ENCODE assay signal across 21 mouse cellular contexts in the genomic region with DNA sequence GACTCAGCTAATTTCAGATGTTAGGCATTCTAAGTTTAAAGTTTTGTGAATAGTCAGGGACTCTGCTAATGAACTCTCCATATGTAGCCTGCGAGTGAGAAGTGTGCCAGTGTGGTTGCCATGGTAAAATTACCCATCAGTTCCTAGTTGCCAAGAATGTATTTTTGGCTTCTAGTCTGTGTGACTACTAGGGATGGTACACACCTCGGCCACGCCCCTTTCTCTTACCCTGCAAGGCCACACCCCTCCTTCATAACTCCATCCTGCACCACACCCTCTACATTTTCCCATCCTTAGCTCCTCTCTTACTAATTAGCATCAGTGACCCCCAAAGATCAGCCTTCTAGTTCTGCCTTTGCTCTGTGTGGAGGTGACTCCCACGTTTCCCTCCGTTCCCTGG. TPM values are rescaled to one million over a fixed set of nuclear protein-coding genes. Genes with fewer than 3 reads are reported as not detected.
DNase-seq lines count a peak whose midpoint lies in the region; ATAC-seq and TF ChIP-seq lines count a peak whose summit lies in the region.
"Had no signal": no experiment of that assay in that cellular context is flagged by ENCODE, and none has a peak within 500 bp of the region (broad histone marks: within the 10 kb centered on the region; RNA-seq: fewer than 3 reads in every experiment).

No protein-coding gene starts in this region.

- no peak for TF ChIP-seq CTCF in heart, postnatal 0 days (IDR thresholded peaks at IDR 0.05; ENCODE audit: low read depth)
- no peak for TF ChIP-seq CTCF in thymus, adult 2 months (IDR thresholded peaks at IDR 0.05; ENCODE audit: borderline replicate concordance, control insufficient read depth, extremely low read depth, insufficient read depth, low read length, poor library complexity)

- no peaks in the 10 kb centered on the region for H3K4me1 ChIP-seq in heart, postnatal 0 days (ENCODE audit: control insufficient read depth, insufficient read depth)
- peaks cover 5% of the 10 kb centered on the region; the same call in 1 of the 2 replicates for H3K4me1 ChIP-seq in forebrain, embryonic 16.5 days (replicated peaks; ENCODE audit: control insufficient read depth, insufficient read depth, low read length)
- H3K4me1 ChIP-seq in thymus, adult 2 months (replicated peaks; ENCODE audit: control insufficient read depth, insufficient read depth, low read length): no peaks in the 10 kb centered on the region
- H3K4me1 ChIP-seq: midbrain, embryonic 12.5 days had no signal

- ATAC-seq in heart, postnatal 0 days (ENCODE audit: insufficient read depth, low read depth): 0 out of 2 replicates have a peak, but pooled peaks have one; percentile 39
- peak; percentile 20; the same call in 1 of the 2 replicates for ATAC-seq in forebrain, embryonic 16.5 days
- ATAC-seq: activated CD4-positive, CD25-positive, alpha-beta regulatory T cell, adult 4 months; CD4-positive, CD25-positive, alpha-beta regulatory T cell, adult 4 months; inflammation-experienced regulatory T-cells, adult 6 months had no signal

- no peak overlapping the region for H3K4me3 ChIP-seq in heart, postnatal 0 days (ENCODE audit: low read depth, low read length)
- no peak overlapping the region for H3K4me3 ChIP-seq in forebrain, embryonic 16.5 days (replicated peaks; ENCODE audit: low read length)
- H3K4me3 ChIP-seq in thymus, adult 2 months (ENCODE audit: control insufficient read depth, insufficient read depth, low read length): no peak overlapping the region
- H3K4me3 ChIP-seq: kidney, embryonic 15.5 days; layer of hippocampus, adult 2 months; midbrain, embryonic 12.5 days had no signal

- no peak overlapping the region for H3K27ac ChIP-seq in heart, postnatal 0 days (ENCODE audit: low read depth)
- H3K27ac ChIP-seq in forebrain, embryonic 16.5 days (ENCODE audit: low read length): no peak overlapping the region
- no peak overlapping the region for H3K27ac ChIP-seq in thymus, adult 2 months (ENCODE audit: control insufficient read depth, insufficient read depth, low read length)
- H3K27ac ChIP-seq: kidney, embryonic 15.5 days; layer of hippocampus, adult 2 months; midbrain, embryonic 12.5 days had no signal

- 81% methylated on average over 5 of the region's 5 CpGs for WGBS in heart, postnatal 0 days
- 78% methylated on average over 5 of the region's 5 CpGs for WGBS in forebrain, embryonic 16.5 days
- 94% methylated on average over 5 of the region's 5 CpGs for WGBS in thymus, adult 2 months

- TF ChIP-seq EP300 in heart, postnatal 0 days (IDR thresholded peaks at IDR 0.05; ENCODE audit: low read depth): no peak

- H3K9me3 ChIP-seq in heart, postnatal 0 days (replicated peaks; ENCODE audit: control insufficient read depth, low read length): no peaks in the 10 kb centered on the region
- H3K9me3 ChIP-seq in forebrain, embryonic 16.5 days (ENCODE audit: control insufficient read depth, low read length): no peaks in the 10 kb centered on the region
- H3K9me3 ChIP-seq: kidney, embryonic 15.5 days; midbrain, embryonic 12.5 days had no signal

- intact Hi-C loops in heart, postnatal 25 days (cut with DNase I): no loop called here
- intact Hi-C loops in left cerebral cortex, postnatal 4 days (cut with DNase I): no loop called here

- no peak for DNase-seq in heart, postnatal 0 days (ENCODE audit: low spot score)
- no peak for DNase-seq in heart, postnatal 25 days (ENCODE audit: low spot score)
- peak; percentile 34 for DNase-seq in testis, postnatal 10 days (ENCODE audit: low spot score)
- no peak for DNase-seq in testis, postnatal 14 days (ENCODE audit: low spot score)
- DNase-seq in thymus, postnatal 25 days: no peak
- DNase-seq in thymus, adult 2 months: no peak
- no peak for DNase-seq in left cerebral cortex, postnatal 4 days
- DNase-seq: adrenal gland, postnatal 25 days; cerebellum, postnatal 25 days; gastrocnemius, postnatal 14 days; heart, postnatal 4 days; lung, postnatal 14 days; right cerebral cortex, postnatal 14 days had no signal

- H3K4me2 ChIP-seq in heart, postnatal 0 days (ENCODE audit: low read depth, low read length): no peak overlapping the region
- H3K4me2 ChIP-seq in forebrain, embryonic 16.5 days (ENCODE audit: low read length): no peak overlapping the region
- H3K4me2 ChIP-seq: heart, embryonic 11.5 days; kidney, embryonic 15.5 days; midbrain, embryonic 12.5 days had no signal

- H3K27me3 ChIP-seq in heart, postnatal 0 days (ENCODE audit: control insufficient read depth, insufficient read depth, low read length): no peaks in the 10 kb centered on the region
- no peaks in the 10 kb centered on the region for H3K27me3 ChIP-seq in forebrain, embryonic 16.5 days (replicated peaks; ENCODE audit: control insufficient read depth, insufficient read depth, low read length)
- H3K27me3 ChIP-seq in thymus, adult 2 months (ENCODE audit: control insufficient read depth, insufficient read depth, low read length): no peaks in the 10 kb centered on the region
- H3K27me3 ChIP-seq: kidney, embryonic 15.5 days; midbrain, embryonic 12.5 days had no signal

- H3K9ac ChIP-seq in heart, postnatal 0 days (replicated peaks; ENCODE audit: low read depth, low read length): no peak overlapping the region
- H3K9ac ChIP-seq in forebrain, embryonic 16.5 days (replicated peaks; ENCODE audit: low read depth, low read length): no peak overlapping the region
- H3K9ac ChIP-seq: kidney, embryonic 15.5 days; midbrain, embryonic 12.5 days had no signal

- no peak for TF ChIP-seq POLR2A in thymus, adult 2 months (IDR thresholded peaks at IDR 0.05; ENCODE audit: control insufficient read depth, extremely low read depth, insufficient read depth, low read length, poor library complexity)

- no peaks in the 10 kb centered on the region for H3K36me3 ChIP-seq in heart, postnatal 0 days (replicated peaks; ENCODE audit: control insufficient read depth, insufficient read depth, low read length)
- no peaks in the 10 kb centered on the region for H3K36me3 ChIP-seq in forebrain, embryonic 16.5 days (ENCODE audit: control insufficient read depth, insufficient read depth)
- H3K36me3 ChIP-seq in thymus, adult 2 months (ENCODE audit: control insufficient read depth, insufficient read depth, low read length): no peaks in the 10 kb centered on the region
- H3K36me3 ChIP-seq: midbrain, embryonic 12.5 days had no signal

RNA-seq across cellular contexts. Expression of gene Mthfd1l, which starts 29.8 kb away (rescaled TPM):
- total RNA-seq in heart, postnatal 0 days (2014; rRNA removed; ENCODE audit: low replicate concordance): 2.8 and 7.2 TPM in 2 replicates
- 2.3 and 3.0 TPM in 2 replicates for polyA plus RNA-seq in heart, postnatal 0 days (2015; fragmentation: Nextera tagmentation; extraction: Ambion mirVana)
- total RNA-seq in heart, postnatal 25 days (2021): 1 to 10 TPM in 1 of 2 experiments, under 1 TPM in 1; 0.75 to 1.7 TPM
- 3.9 and 4.6 TPM in 2 replicates for polyA plus RNA-seq in forebrain, embryonic 16.5 days (2015; fragmentation: Nextera tagmentation; extraction: Ambion mirVana)
- 8.7 and 12.3 TPM in 2 replicates for polyA plus RNA-seq in thymus, adult 2 months (2012; rRNA removed)
- 10 to 100 TPM; 10.9 to 11.2 TPM for total RNA-seq in left cerebral cortex, postnatal 4 days (2021)
